Mouse (Mus musculus) kidney, embryonic 14.5 days (tissue): ENCODE measurements around the gene Mpc1. TPM values are rescaled to one million over a fixed set of nuclear protein-coding genes. Genes with fewer than 3 reads are reported as not detected.
A peak's percentile ranks its signal among the peaks of the same experiment; 100 is the strongest.

Experiments
- ATAC-seq: fragments of 200-750 bp; cut with Nextera tagmentation; 2 replicates; pipeline ENCODE4 v1.8.0; 2017; ENCODE audit warnings: moderate number of reproducible peaks, mild to moderate bottlenecking, moderate TSS enrichment, moderate library complexity; ENCODE audit not compliant: low FRiP score, low TSS enrichment
- H3K27ac ChIP-seq: fragments of 300-500 bp; sonication (generic); 2 replicates; pipeline ENCODE4 v1.5.1; 2014; ENCODE audit warnings: low read depth, mild to moderate bottlenecking, low read length, moderate library complexity, mixed read lengths
- H3K27me3 ChIP-seq: fragments of 300-500 bp; sonication (generic); 2 replicates; pipeline ENCODE4 v1.6.1; 2014; ENCODE audit warnings: mild to moderate bottlenecking, low read length; ENCODE audit not compliant: control insufficient read depth, insufficient read depth
- H3K36me3 ChIP-seq: fragments of 300-500 bp; sonication (generic); 2 replicates; pipeline ENCODE4 v1.6.1; 2014; ENCODE audit warnings: low read length, mixed read lengths; ENCODE audit not compliant: control insufficient read depth, insufficient read depth
- H3K4me1 ChIP-seq: fragments of 300-500 bp; sonication (generic); 2 replicates; pipeline ENCODE4 v1.6.1; 2014; ENCODE audit warnings: low read length, mixed read lengths; ENCODE audit not compliant: control insufficient read depth, insufficient read depth
- H3K4me2 ChIP-seq: fragments of 300-500 bp; sonication (generic); replicated peaks from 2 replicates; pipeline ENCODE4 v1.6.1; 2014; ENCODE audit warnings: low read depth, mild to moderate bottlenecking, low read length
- H3K4me3 ChIP-seq: fragments of 300-500 bp; sonication (generic); 2 replicates; pipeline ENCODE4 v1.5.1; 2014; ENCODE audit warnings: mild to moderate bottlenecking, low read length
- H3K9ac ChIP-seq: fragments of 300-500 bp; sonication (generic); 2 replicates; pipeline ENCODE4 v1.6.1; 2014; ENCODE audit warnings: low read depth, mild to moderate bottlenecking, low read length, moderate library complexity
- H3K9me3 ChIP-seq: fragments of 300-500 bp; sonication (generic); 2 replicates; pipeline ENCODE4 v1.6.1; 2016; ENCODE audit warnings: low read length; ENCODE audit not compliant: control insufficient read depth
- WGBS: fragments of 180-500 bp; shearing (Covaris S2); extraction: QIAGEN DNeasy Blood & Tissue Kit; methylation state at CpG from one replicate; pipeline ENCODE4 v1.1.7; 2014; 5-methylcytosine and 5-hydroxymethylcytosine counted together
- polyA plus RNA-seq: library from polyadenylated mRNA; unstranded; fragments of >200 nt; fragmentation: Nextera tagmentation; extraction: Ambion mirVana; gene quantifications from 2 replicates; pipeline ENCODE4 v1.2.1, GENCODE M21; 2014

The Mpc1 gene
- 145 and 173 TPM in 2 replicates for polyA plus RNA-seq

DNA sequence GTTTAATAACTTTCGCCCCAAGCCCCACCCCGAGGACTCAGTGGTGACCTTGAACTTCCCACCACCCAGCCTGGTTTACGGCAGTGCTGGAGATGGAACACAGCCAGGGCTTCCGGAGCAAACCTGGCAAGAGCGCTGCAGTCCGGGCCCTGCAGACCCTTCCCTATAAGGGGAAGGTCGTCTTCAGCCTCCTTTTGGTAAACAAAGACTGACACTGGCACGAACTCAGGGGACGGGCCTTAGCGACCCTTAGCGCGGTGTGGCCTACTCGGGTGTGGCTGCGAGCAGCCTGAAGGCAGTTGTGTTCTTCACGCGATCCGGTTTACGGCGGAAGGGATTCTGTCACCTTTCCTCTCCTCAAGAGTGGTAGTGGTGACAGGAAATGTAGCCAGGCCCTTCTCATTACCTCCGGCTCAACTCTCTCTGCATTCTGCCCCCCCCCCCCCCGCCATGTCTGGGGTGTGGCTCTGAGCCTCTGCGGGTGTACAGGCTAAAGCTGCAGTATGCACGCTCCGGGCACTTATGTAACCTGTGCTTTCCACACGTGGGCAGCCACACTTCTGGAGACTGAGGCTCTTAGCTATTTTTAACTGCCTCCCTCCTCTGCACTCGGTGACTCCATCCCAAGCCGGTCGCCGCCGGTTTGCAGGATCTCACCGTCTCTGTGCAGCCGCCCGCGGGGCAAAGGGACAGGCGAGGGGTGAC is at the start of gene Mpc1:
Gene Mpc1, plus strand, starts transcription at position 84 of the 705 bp plus-strand sequence.
- ATAC-seq = peak; percentile 70
- peak within 1 kb of the TSS; percentile 78 for H3K9ac ChIP-seq
- peaks cover 8% of the 10 kb centered on the region; the same call in 1 of the 2 replicates for H3K4me1 ChIP-seq
- no peaks in the 10 kb centered on the region for H3K36me3 ChIP-seq
- H3K9me3 ChIP-seq = no peaks in the 10 kb centered on the region
- H3K27me3 ChIP-seq = no peaks in the 10 kb centered on the region
- peak within 1 kb of the TSS; percentile 90 for H3K4me3 ChIP-seq
- peak within 1 kb of the TSS; percentile 90 for H3K27ac ChIP-seq
- H3K4me2 ChIP-seq = peak within 1 kb of the TSS; percentile 98
- WGBS = under 1% methylated on average over 30 of the region's 35 CpGs

DNA sequence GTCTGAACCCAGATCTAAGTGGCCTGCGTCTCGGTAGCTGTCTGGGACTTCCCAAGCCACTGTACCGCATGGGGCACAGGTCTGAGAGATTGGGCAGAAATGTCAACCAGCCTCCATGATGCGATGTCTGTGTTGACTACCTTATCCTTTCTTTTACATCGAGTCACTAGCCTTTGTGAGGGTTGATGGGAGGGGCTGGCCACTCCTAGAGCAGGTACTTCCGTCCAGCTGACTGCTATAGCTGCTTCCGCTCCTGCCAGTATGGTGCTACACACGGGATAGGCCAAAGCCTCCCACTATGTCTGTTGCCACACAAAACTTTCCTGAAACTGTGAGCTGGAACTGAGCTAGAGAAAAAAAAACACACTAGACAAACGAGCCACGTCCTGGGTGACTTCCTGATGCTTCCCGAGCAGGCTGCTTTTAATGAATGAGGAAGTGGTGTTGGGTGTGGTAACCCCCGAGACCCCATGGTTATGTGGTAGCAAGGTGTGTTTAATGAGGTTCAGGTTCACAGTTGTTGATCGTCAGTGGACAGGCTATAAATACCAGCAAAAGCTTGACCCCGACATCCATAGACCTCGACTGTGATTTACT is 49.0 kb upstream of the Mpc1 start:
- Histone ChIP-seq H3K4me3 (no peak overlapping the region), H3K27ac (no peak overlapping the region), H3K36me3 (no peaks in the 10 kb centered on the region), H3K4me2 (no peak overlapping the region), H3K9ac (no peak overlapping the region), H3K27me3 (no peaks in the 10 kb centered on the region), H3K4me1 (peaks cover 3% of the 10 kb centered on the region; the same call in 1 of the 2 replicates), H3K9me3 (no peaks in the 10 kb centered on the region)
- ATAC-seq = no peak
- WGBS = 42% methylated on average over 15 of the region's 15 CpGs

DNA sequence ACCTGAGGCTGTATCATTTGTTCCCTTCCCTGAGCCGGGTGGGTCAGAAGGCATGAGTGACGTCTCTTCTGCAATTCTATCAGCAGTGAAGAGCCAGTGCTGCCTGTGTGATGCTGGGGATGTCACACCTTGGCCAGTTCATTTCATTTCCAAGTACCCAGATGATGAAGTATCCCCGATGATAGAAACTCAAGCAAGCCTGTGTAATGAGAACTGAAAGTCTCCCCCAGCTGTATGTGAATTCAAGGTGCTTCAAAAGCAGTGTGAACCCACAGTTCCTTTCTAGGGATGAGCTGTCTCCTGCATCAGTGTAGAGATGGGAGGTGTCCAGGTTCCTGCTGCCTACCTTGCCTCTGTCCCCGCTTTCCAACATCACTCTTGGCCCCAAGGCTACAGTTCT is 48.2 kb upstream of the Mpc1 start:
- Histone ChIP-seq H3K9ac (no peak overlapping the region), H3K4me2 (no peak overlapping the region), H3K9me3 (no peaks in the 10 kb centered on the region), H3K27ac (no peak overlapping the region), H3K36me3 (no peaks in the 10 kb centered on the region), H3K4me1 (peaks cover 3% of the 10 kb centered on the region; the same call in 1 of the 2 replicates), H3K27me3 (no peaks in the 10 kb centered on the region), H3K4me3 (no peak overlapping the region)
- whole genome bisulfite sequencing = 94% methylated on average over 4 of the region's 4 CpGs
- no peak for ATAC-seq

DNA sequence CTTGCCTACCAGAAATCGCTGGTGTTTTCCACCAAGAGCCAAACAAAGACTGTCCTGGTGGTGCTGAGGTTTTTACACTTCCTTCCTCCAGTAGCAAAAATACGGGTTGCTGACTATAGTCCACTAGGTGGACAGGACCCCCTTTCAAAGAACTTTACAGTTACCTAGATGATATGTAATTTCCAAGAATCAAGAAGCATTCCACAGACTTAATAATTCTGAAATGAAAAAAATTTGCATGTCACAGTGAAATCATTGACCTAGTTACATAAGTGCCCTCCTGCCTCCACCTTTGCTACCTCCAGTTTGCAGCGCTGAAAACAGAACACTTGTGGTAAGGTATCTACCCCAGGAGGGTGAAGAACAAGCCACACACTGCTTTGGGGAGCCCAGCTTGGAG is 47.0 kb upstream of the Mpc1 start, which contains the start of gene Ccr6:
Gene Ccr6, plus strand, starts transcription at position 301 of the 400 bp plus-strand sequence.
- no peak within 1 kb of the TSS for H3K27ac ChIP-seq
- H3K36me3 ChIP-seq = no peaks in the 10 kb centered on the region
- 81% methylated on average over 3 of the region's 3 CpGs for WGBS
- H3K4me2 ChIP-seq = no peak within 1 kb of the TSS
- peaks cover 3% of the 10 kb centered on the region; the same call in 1 of the 2 replicates for H3K4me1 ChIP-seq
- no peaks in the 10 kb centered on the region for H3K9me3 ChIP-seq
- no peak within 1 kb of the TSS for H3K4me3 ChIP-seq
- no peak within 1 kb of the TSS for H3K9ac ChIP-seq
- ATAC-seq = no peak
- H3K27me3 ChIP-seq = no peaks in the 10 kb centered on the region

DNA sequence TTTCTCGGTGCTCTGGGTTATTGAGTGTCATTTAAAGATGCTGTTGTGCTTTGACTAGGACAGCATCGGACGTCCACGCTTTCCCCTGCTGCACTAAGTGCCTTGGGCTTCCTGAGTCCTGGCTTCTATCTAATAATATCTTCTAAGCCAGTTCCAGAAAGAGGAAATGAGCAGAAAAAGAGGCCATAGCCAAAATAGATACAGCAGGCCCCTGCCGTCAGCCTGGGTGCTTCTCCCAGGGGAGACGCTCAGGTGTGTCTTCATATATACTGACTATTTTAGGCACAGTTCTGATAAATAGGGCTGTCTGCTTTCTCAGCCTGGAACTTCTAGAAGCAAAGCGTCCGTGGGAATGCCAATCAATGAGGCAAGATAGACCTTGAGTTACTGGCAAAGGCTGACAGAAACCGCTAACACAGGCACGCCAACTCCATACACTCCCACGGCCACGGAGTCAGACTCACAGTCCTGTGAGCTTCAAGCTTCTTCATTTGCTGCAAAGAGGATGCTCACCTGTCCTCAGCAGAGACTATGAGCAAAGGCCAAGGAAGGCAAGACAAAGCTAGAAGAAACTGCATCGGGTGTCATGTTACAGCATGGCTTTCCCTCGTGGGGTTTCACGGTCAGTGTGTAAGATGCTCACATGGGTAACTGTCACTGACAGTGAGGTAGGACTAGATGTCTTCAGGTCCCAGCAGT is 44.5 kb upstream of the Mpc1 start:
- 68% methylated on average over 15 of the region's 15 CpGs for WGBS

DNA sequence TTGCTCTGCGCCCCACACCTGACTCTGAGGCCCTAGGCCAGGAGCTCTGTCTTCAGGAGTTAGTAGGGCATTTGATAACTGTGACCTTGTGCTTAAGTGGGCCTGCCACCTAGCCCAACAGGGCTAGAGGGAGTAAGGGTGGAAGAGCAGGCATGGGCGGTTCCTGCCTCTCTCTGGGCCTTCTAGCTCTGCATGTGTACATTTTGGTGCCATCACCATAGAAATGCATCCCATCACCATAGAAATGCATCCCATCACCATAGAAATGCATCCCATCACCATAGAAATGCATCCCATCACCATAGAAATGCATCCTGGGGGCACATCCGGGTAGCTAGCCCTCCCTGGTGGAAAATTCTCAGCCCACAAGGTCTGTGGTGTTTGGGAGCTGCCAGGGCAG is 43.1 kb upstream of the Mpc1 start:
- Histone ChIP-seq H3K36me3 (no peaks in the 10 kb centered on the region), H3K4me1 (no peaks in the 10 kb centered on the region), H3K27ac (no peak overlapping the region), H3K9ac (no peak overlapping the region), H3K27me3 (no peaks in the 10 kb centered on the region), H3K4me3 (no peak overlapping the region), H3K9me3 (no peaks in the 10 kb centered on the region), H3K4me2 (no peak overlapping the region)
- ATAC-seq = no peak
- WGBS = 77% methylated on average over 3 of the region's 3 CpGs

More for the DNA sequence above, 44.5 kb upstream of the Mpc1 start:
- H3K27ac ChIP-seq = no peak overlapping the region
- no peak for ATAC-seq
- H3K4me1 ChIP-seq = peaks cover 3% of the 10 kb centered on the region; the same call in 1 of the 2 replicates
- H3K4me3 ChIP-seq = no peak overlapping the region
- H3K9ac ChIP-seq = no peak overlapping the region
- no peaks in the 10 kb centered on the region for H3K9me3 ChIP-seq
- no peak overlapping the region for H3K4me2 ChIP-seq
- H3K27me3 ChIP-seq = no peaks in the 10 kb centered on the region
- no peaks in the 10 kb centered on the region for H3K36me3 ChIP-seq

DNA sequence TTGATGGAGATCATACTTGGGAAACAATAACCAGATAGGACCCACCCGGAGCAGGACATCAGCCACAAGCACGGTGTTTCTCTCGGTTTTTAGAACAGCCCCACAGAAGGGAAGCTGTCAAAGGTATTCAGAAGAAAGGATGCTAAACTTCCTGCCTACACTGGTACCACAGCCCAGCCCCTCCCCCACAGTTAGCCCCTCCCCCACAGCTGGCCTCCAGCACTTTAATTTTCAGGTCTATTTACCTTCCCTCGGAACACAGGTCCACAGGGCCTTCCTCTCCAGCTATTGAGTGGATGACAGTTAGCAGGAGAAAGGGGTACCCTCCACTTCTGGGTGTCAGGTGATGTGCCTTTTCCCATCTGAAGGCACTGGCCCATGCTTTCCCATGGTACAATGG is 42.2 kb upstream of the Mpc1 start:
- 52% methylated on average over 4 of the region's 4 CpGs for WGBS
- no peak for ATAC-seq

DNA sequence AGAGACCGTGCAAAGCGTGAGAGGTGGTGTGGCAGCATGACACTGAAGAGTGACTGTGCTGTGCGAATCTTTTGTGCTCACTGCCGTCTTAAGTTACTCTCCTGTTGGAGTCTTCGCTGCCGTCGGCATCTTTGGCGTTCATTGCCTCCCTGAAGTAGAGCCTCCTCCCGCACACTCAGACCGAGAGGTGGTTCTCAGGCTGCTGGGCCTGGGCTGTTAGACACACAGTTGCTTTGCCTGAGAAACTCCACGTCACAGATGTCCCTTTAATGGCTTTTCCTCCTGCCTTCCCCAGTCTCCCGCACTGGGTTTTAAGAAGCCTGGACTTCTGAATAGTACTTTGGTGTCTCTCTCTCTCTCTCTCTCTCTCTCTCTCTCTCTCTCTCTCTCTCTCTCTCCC is 41.1 kb upstream of the Mpc1 start:
- H3K36me3 ChIP-seq = no peaks in the 10 kb centered on the region
- no peak overlapping the region for H3K27ac ChIP-seq
- no peak for ATAC-seq
- H3K9me3 ChIP-seq = no peaks in the 10 kb centered on the region
- no peaks in the 10 kb centered on the region for H3K27me3 ChIP-seq
- 58% methylated on average over 12 of the region's 12 CpGs for WGBS
- no peak overlapping the region for H3K4me3 ChIP-seq
- no peaks in the 10 kb centered on the region for H3K4me1 ChIP-seq
- no peak overlapping the region for H3K4me2 ChIP-seq
- no peak overlapping the region for H3K9ac ChIP-seq

More for the DNA sequence above, 42.2 kb upstream of the Mpc1 start:
- Histone ChIP-seq H3K4me1 (no peaks in the 10 kb centered on the region), H3K9ac (no peak overlapping the region), H3K9me3 (no peaks in the 10 kb centered on the region), H3K36me3 (no peaks in the 10 kb centered on the region), H3K27ac (no peak overlapping the region), H3K27me3 (no peaks in the 10 kb centered on the region), H3K4me3 (no peak overlapping the region), H3K4me2 (no peak overlapping the region)

DNA sequence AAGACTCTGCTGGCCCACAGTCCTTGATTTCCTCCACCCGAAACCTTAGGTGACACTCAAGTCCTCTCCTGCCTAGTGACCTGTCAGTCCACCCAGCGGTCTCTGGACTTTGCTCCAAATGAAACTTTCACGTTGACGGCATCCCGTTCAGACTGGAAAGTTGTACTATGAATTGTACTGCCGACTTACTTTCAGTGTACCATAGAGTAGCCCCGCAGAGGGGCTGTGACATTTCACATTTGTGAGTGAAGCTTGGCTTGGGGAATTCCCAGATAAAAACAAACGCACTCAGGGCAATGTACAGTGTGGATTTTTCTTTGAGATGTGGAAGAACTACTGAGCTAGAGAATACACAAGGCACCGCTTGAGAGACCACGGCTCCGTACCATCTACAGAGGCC is 40.5 kb upstream of the Mpc1 start:
- H3K4me3 ChIP-seq = no peak overlapping the region
- H3K36me3 ChIP-seq = no peaks in the 10 kb centered on the region
- ATAC-seq = no peak
- H3K4me1 ChIP-seq = no peaks in the 10 kb centered on the region
- H3K9me3 ChIP-seq = no peaks in the 10 kb centered on the region
- H3K9ac ChIP-seq = no peak overlapping the region
- no peak overlapping the region for H3K27ac ChIP-seq
- no peaks in the 10 kb centered on the region for H3K27me3 ChIP-seq
- WGBS = 87% methylated on average over 11 of the region's 11 CpGs
- no peak overlapping the region for H3K4me2 ChIP-seq
